Mouse (Mus musculus) myocyte (in vitro differentiated cells): Measurements from ENCODE around the gene Sdk1.

Source experiments
- E2F4 ChIP-seq: IDR thresholded peaks from one replicate; pipeline ENCODE4 v1.6.1; 2011; ENCODE audit warnings: mild to moderate bottlenecking, control low read depth, moderate library complexity; ENCODE audit not compliant: insufficient read depth
- MAX ChIP-seq: IDR thresholded peaks from one replicate; pipeline ENCODE4 v1.6.1; 2011; ENCODE audit warnings: low read depth, mild to moderate bottlenecking, control low read depth
- MYOD1 ChIP-seq, 3 experiments: IDR thresholded peaks; one replicate each; pipeline ENCODE4 v1.6.1; 2011; ENCODE audit warnings: control low read depth in 2 of 3, low read depth in 2 of 3, mild to moderate bottlenecking in 2 of 3, moderate library complexity in 1 of 3; ENCODE audit not compliant: insufficient read length in 2 of 3, control insufficient read depth in 1 of 3
- POLR2A ChIP-seq: IDR thresholded peaks from one replicate; pipeline ENCODE4 v1.6.1; 2011; ENCODE audit warnings: low read depth, mild to moderate bottlenecking, control low read depth, moderate library complexity; ENCODE audit not compliant: insufficient read length
- POLR2AphosphoS2 ChIP-seq: IDR thresholded peaks from one replicate; pipeline ENCODE4 v1.6.1; 2011; ENCODE audit warnings: low read depth, control low read depth; ENCODE audit not compliant: insufficient read length
- REST ChIP-seq: IDR thresholded peaks from one replicate; pipeline ENCODE4 v1.6.1; 2011; ENCODE audit warnings: mild to moderate bottlenecking, control low read depth, moderate library complexity; ENCODE audit not compliant: insufficient read depth, insufficient read length
- TCF12 ChIP-seq: IDR thresholded peaks from one replicate; pipeline ENCODE4 v1.6.1; 2011; ENCODE audit warnings: mild to moderate bottlenecking, control low read depth; ENCODE audit not compliant: poor library complexity, insufficient read depth, severe bottlenecking
- USF1 ChIP-seq: IDR thresholded peaks from one replicate; pipeline ENCODE4 v1.6.1; 2011; ENCODE audit warnings: low read depth, mild to moderate bottlenecking, control low read depth, moderate library complexity

- TF ChIP-seq POLR2A (no peak), POLR2AphosphoS2 (no peak), E2F4 (no peak), MAX (no peak), USF1 (no peak), MYOD1 (IDR thresholded peaks at IDR 0.05; ENCODE audit: control insufficient read depth in 1 of 3, insufficient read length in 2 of 3, low read depth in 2 of 3) (no peak), REST (no peak), TCF12 (no peak)
Measured at GRCm38 (mm10) chr5:141612721-141613120, 371.4 kb downstream of the Sdk1 start.
